Mouse (Mus musculus): ENCODE data around the gene Kif5a. TPM values are rescaled to one million over a fixed set of nuclear protein-coding genes. Genes with fewer than 3 reads are reported as not detected.
A peak's percentile ranks its signal among the peaks of the same experiment; 100 is the strongest.

Kif5a gene
- polyA plus RNA-seq, 1 experiment, result 0.29 TPM

GRCm38 (mm10) chr10:127293590-127294113 lies 30.5 kb upstream of the Kif5a start:
- H3K36me3 ChIP-seq (ENCODE audit: control insufficient read depth, insufficient read depth), result peaks cover 68% of the 10 kb centered on the region
- TF ChIP-seq CTCF (IDR thresholded peaks at IDR 0.05; ENCODE audit: control insufficient read depth, insufficient read depth, insufficient read length) (no peak), MYOD1 (IDR thresholded peaks at IDR 0.05; ENCODE audit: control insufficient read depth, insufficient read length, low read depth) (no peak)
- H3ac ChIP-seq (ENCODE audit: control insufficient read depth, insufficient read length, low read depth), result no peak overlapping the region
- H3K27me3 ChIP-seq (ENCODE audit: control insufficient read depth, insufficient read depth, insufficient read length), result no peaks in the 10 kb centered on the region
- peaks cover 46% of the 10 kb centered on the region for H3K79me2 ChIP-seq (ENCODE audit: control insufficient read depth, insufficient read depth)
- no peak overlapping the region for H3K4me3 ChIP-seq (ENCODE audit: insufficient read depth, poor library complexity, severe bottlenecking)
- peaks cover 25% of the 10 kb centered on the region for H3K79me3 ChIP-seq (ENCODE audit: low read depth)

- Histone ChIP-seq H3ac (ENCODE audit: control insufficient read depth, insufficient read length, low read depth) (no peak overlapping the region), H3K27me3 (ENCODE audit: control insufficient read depth, insufficient read depth, insufficient read length) (no peaks in the 10 kb centered on the region), H3K79me2 (ENCODE audit: control insufficient read depth, insufficient read depth) (peaks cover 52% of the 10 kb centered on the region), H3K79me3 (ENCODE audit: low read depth) (peaks cover 28% of the 10 kb centered on the region), H3K4me3 (ENCODE audit: insufficient read depth, poor library complexity, severe bottlenecking) (no peak overlapping the region), H3K36me3 (ENCODE audit: control insufficient read depth, insufficient read depth) (peaks cover 63% of the 10 kb centered on the region)
- TF ChIP-seq CTCF (IDR thresholded peaks at IDR 0.05; ENCODE audit: control insufficient read depth, insufficient read depth, insufficient read length), result no peak
- no peak for TF ChIP-seq MYOD1 (IDR thresholded peaks at IDR 0.05; ENCODE audit: control insufficient read depth, insufficient read length, low read depth)
- TF ChIP-seq MAX (IDR thresholded peaks at IDR 0.05), result no peak
- TF ChIP-seq MYOG (IDR thresholded peaks at IDR 0.05; ENCODE audit: control insufficient read depth, extremely low read depth, insufficient read length), result no peak
- TF ChIP-seq CEBPB (IDR thresholded peaks at IDR 0.05; ENCODE audit: low read depth), result no peak
- no peak for TF ChIP-seq FOSL1 (IDR thresholded peaks at IDR 0.05; ENCODE audit: insufficient read depth, low read length, poor library complexity, severe bottlenecking)
- no peak for TF ChIP-seq USF1 (IDR thresholded peaks at IDR 0.05; ENCODE audit: low read depth)
Measured at GRCm38 (mm10) chr10:127292987-127293538, 29.9 kb upstream of the Kif5a start.

- Histone ChIP-seq H3ac (ENCODE audit: control insufficient read depth, insufficient read length, low read depth) (peak overlapping the region; percentile 41), H3K4me3 (ENCODE audit: insufficient read depth, poor library complexity, severe bottlenecking) (peak overlapping the region; percentile 68), H3K27me3 (ENCODE audit: control insufficient read depth, insufficient read depth, insufficient read length) (no peaks in the 10 kb centered on the region), H3K79me2 (ENCODE audit: control insufficient read depth, insufficient read depth) (peaks cover 62% of the 10 kb centered on the region), H3K79me3 (ENCODE audit: low read depth) (peaks cover 38% of the 10 kb centered on the region), H3K36me3 (ENCODE audit: control insufficient read depth, insufficient read depth) (peaks cover 55% of the 10 kb centered on the region)
- TF ChIP-seq USF1 (IDR thresholded peaks at IDR 0.05; ENCODE audit: low read depth) (no peak), MYOG (IDR thresholded peaks at IDR 0.05; ENCODE audit: control insufficient read depth, extremely low read depth, insufficient read length) (no peak), MYOD1 (IDR thresholded peaks at IDR 0.05; ENCODE audit: control insufficient read depth, insufficient read length, low read depth) (no peak), MAX (IDR thresholded peaks at IDR 0.05) (no peak), FOSL1 (IDR thresholded peaks at IDR 0.05; ENCODE audit: insufficient read depth, low read length, poor library complexity, severe bottlenecking) (no peak), CTCF (IDR thresholded peaks at IDR 0.05; ENCODE audit: control insufficient read depth, insufficient read depth, insufficient read length) (no peak), CEBPB (IDR thresholded peaks at IDR 0.05; ENCODE audit: low read depth) (no peak)
Measured at GRCm38 (mm10) chr10:127291881-127292638, 28.9 kb upstream of the Kif5a start.

GRCm38 (mm10) chr10:127290930-127291880 lies 28.1 kb upstream of the Kif5a start:
- Histone ChIP-seq H3K27me3 (ENCODE audit: control insufficient read depth, insufficient read depth, insufficient read length) (no peaks in the 10 kb centered on the region), H3K79me2 (ENCODE audit: control insufficient read depth, insufficient read depth) (peaks cover 70% of the 10 kb centered on the region), H3ac (ENCODE audit: control insufficient read depth, insufficient read length, low read depth) (peak overlapping the region; percentile 89), H3K36me3 (ENCODE audit: control insufficient read depth, insufficient read depth) (peaks cover 48% of the 10 kb centered on the region), H3K4me3 (ENCODE audit: insufficient read depth, poor library complexity, severe bottlenecking) (peak overlapping the region; percentile 68), H3K79me3 (ENCODE audit: low read depth) (peaks cover 45% of the 10 kb centered on the region)
- TF ChIP-seq MAX (IDR thresholded peaks at IDR 0.05) (no peak), FOSL1 (IDR thresholded peaks at IDR 0.05; ENCODE audit: insufficient read depth, low read length, poor library complexity, severe bottlenecking) (no peak), USF1 (IDR thresholded peaks at IDR 0.05; ENCODE audit: low read depth) (no peak), MYOG (IDR thresholded peaks at IDR 0.05; ENCODE audit: control insufficient read depth, extremely low read depth, insufficient read length) (no peak), CTCF (IDR thresholded peaks at IDR 0.05; ENCODE audit: control insufficient read depth, insufficient read depth, insufficient read length) (no peak), CEBPB (IDR thresholded peaks at IDR 0.05; ENCODE audit: low read depth) (no peak), MYOD1 (IDR thresholded peaks at IDR 0.05; ENCODE audit: control insufficient read depth, insufficient read length, low read depth) (no peak)

GRCm38 (mm10) chr10:127290307-127290929 lies 27.3 kb upstream of the Kif5a start:
- Histone ChIP-seq H3K36me3 (ENCODE audit: control insufficient read depth, insufficient read depth) (peaks cover 47% of the 10 kb centered on the region), H3K79me3 (ENCODE audit: low read depth) (peaks cover 45% of the 10 kb centered on the region), H3K4me3 (ENCODE audit: insufficient read depth, poor library complexity, severe bottlenecking) (peak overlapping the region; percentile 78), H3ac (ENCODE audit: control insufficient read depth, insufficient read length, low read depth) (peak overlapping the region; percentile 89), H3K27me3 (ENCODE audit: control insufficient read depth, insufficient read depth, insufficient read length) (no peaks in the 10 kb centered on the region), H3K79me2 (ENCODE audit: control insufficient read depth, insufficient read depth) (peaks cover 76% of the 10 kb centered on the region)
- TF ChIP-seq USF1 (IDR thresholded peaks at IDR 0.05; ENCODE audit: low read depth) (peak; percentile 81), CTCF (IDR thresholded peaks at IDR 0.05; ENCODE audit: control insufficient read depth, insufficient read depth, insufficient read length) (no peak), FOSL1 (IDR thresholded peaks at IDR 0.05; ENCODE audit: insufficient read depth, low read length, poor library complexity, severe bottlenecking) (no peak), MYOD1 (IDR thresholded peaks at IDR 0.05; ENCODE audit: control insufficient read depth, insufficient read length, low read depth) (no peak), MYOG (IDR thresholded peaks at IDR 0.05; ENCODE audit: control insufficient read depth, extremely low read depth, insufficient read length) (no peak), CEBPB (IDR thresholded peaks at IDR 0.05; ENCODE audit: low read depth) (peak; percentile 94), MAX (IDR thresholded peaks at IDR 0.05) (peak; percentile 85)

Measured in C2C12 (cell line).